Mouse (Mus musculus) E14TG2a.4 (cell line): ENCODE measurements around the gene Myof.

Experiments
- CTCF ChIP-seq: conservative IDR thresholded peaks from 2 replicates; pipeline ENCODE4 v1.5.1; 2014; ENCODE audit warnings: low read length
- NANOG ChIP-seq: IDR thresholded peaks from 2 replicates; pipeline ENCODE4 v1.6.1; 2014; ENCODE audit warnings: borderline replicate concordance, low read length, mixed read lengths

- TF ChIP-seq CTCF (no peak), NANOG (no peak)
Measured at GRCm38 (mm10) chr19:38049686-38050085, 6.3 kb upstream of the Myof start.
